Mouse (Mus musculus): ENCODE data around the gene Gm4894.
A peak's percentile ranks its signal among the peaks of the same experiment; 100 is the strongest.

The Gm4894 gene

GRCm38 (mm10) chr9:49250231-49250630 is at the start of gene Gm4894:
Gm4894 (plus strand) TSS chr9:49250531.
- no peak for DNase-seq (ENCODE audit: low spot score)

GRCm38 (mm10) chr9:49206331-49206730 is 44.0 kb upstream of the Gm4894 start:
- no peak for DNase-seq (ENCODE audit: low spot score)

- DNase-seq (ENCODE audit: low spot score) = no peak
These were observed 38.8 kb upstream of the Gm4894 start for GRCm38 (mm10) chr9:49211493-49211892.

DNA sequence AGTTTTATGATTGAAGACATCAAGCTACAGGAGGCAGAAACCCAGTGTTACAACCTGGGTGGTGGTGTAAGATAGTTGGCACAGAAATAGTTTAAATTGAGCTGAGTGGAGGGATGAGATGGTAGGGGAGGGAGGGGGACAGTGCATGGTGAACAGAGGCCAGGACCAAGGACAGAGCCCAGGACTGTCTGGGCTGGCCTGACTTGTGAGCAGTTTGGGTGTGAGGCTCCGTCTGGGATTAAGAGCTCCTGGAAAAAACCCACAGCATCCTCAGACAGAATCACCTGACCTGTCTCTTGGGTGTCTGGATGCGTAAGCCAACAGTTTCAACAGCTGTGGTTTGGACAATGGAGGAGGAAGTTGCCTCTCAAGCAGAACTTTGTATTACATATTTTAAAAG is 35.6 kb upstream of the Gm4894 start:
- no peak for DNase-seq (ENCODE audit: low spot score)

GRCm38 (mm10) chr9:49217626-49218607 is 32.4 kb upstream of the Gm4894 start:
- DNase-seq (ENCODE audit: low spot score) = no peak

DNA sequence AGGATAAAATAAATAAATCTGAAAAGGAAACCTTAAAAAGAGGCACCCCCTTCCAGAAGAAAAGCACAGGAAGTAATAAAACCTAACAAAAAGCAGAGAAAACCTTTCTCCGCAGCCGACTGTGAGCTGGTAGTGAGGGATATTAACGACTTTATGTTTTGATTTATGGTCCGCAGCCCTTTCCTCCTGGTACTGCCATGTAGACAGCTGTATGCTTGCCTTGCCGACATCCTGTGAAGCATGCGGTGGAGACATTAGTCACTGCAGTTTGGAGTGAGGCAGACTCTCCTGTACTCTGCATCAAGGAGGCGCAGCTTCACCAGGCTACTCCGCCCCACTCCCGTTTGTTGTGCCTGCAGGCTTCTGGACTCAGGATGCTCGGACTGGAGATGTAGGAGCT is 25.8 kb upstream of the Gm4894 start:
- no peak for DNase-seq (ENCODE audit: low spot score)

GRCm38 (mm10) chr9:49227442-49227841 is 22.9 kb upstream of the Gm4894 start:
- no peak for DNase-seq (ENCODE audit: low spot score)

GRCm38 (mm10) chr9:49229054-49229453 is 21.3 kb upstream of the Gm4894 start:
- no peak for DNase-seq (ENCODE audit: low spot score)

DNA sequence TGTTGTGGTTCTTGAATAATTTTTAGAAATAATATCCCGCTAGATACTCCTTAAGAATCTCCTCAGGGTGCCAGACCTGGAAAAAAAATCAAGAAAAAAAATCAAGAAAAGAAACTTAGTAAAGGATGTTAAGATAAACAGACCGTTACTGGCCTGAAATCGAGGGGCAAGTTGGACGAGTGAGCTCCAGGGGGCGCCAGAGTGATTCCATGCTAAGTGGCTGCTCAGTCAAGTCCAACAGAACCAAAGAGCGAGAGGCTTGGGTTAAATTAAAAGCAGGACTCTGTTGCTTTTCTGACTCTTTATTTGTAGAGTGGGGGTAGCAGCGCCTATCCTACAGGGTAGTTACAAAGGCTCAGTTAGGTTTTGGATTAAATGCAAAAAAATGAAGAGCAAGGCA is 3.5 kb upstream of the Gm4894 start:
- DNase-seq (ENCODE audit: low spot score) = peak; percentile 15

DNA sequence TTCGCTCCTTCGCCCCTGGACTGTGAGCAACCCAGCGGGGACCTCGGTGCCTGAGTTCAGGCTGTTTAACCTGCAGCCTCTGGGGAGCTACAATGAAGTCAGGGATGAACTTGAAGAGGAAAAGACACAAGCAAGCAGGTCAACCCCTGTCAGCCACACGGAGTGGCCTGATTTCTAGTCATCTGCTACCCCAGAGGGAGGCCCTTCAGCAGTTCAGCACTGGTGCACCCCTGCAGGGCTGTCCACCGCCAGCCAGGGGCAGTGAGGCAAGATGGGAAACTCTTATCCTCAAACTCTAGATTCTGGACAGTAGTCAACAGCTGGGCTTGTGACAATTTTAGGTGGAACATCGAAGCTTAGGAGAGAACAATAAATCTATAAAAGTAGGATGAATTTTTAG is 18.6 kb downstream of the Gm4894 start:
- DNase-seq (ENCODE audit: low spot score) = no peak

DNA sequence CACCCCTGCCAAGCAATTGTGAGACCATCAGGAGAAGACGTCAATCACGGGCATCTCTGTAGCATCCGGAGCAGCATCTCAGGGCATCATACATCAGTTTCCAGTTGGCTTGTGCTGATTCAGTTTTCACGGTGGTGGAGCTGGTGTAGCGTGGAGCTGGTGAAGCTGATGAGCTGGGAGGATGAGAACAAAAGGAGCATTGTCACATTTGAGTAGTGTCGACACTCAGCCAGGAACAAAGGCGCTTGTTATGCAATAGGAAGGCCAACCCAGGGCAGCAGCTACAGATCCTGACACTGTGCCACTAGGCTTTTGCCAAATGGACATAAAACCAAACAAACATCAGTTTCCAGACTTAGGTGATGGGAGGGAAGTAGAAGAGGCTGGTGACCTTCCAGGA is 23.2 kb downstream of the Gm4894 start:
- DNase-seq (ENCODE audit: low spot score) = no peak

DNA sequence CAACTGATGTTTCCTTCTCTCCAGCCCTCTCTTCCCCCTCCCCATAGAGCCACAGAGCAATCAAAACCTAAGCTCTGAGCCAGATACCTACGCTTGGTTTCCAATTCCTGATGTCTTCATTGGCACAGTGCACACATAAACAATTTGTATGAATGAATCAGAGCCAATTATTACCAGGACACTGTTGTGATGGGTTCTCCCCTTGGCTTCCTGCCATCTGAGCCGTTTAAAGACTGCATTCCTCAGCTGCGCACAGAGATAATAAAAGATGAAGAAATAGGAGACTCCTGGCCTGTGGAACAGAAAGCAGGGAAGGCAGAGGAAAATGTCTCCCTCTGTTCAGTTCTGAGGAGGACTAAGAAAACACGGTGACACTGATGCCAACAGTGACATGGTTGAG is 25.6 kb downstream of the Gm4894 start:
- no peak for DNase-seq (ENCODE audit: low spot score)

- no peak for DNase-seq (ENCODE audit: low spot score)
These were observed 26.4 kb downstream of the Gm4894 start for GRCm38 (mm10) chr9:49276542-49277334.

GRCm38 (mm10) chr9:49295101-49295500 is 44.8 kb downstream of the Gm4894 start:
- DNase-seq (ENCODE audit: low spot score) = no peak

- no peak for DNase-seq (ENCODE audit: low spot score)
These were observed 57.2 kb downstream of the Gm4894 start for GRCm38 (mm10) chr9:49307576-49307975.

GRCm38 (mm10) chr9:49310821-49311220 is 60.5 kb downstream of the Gm4894 start:
- DNase-seq (ENCODE audit: low spot score) = no peak

DNA sequence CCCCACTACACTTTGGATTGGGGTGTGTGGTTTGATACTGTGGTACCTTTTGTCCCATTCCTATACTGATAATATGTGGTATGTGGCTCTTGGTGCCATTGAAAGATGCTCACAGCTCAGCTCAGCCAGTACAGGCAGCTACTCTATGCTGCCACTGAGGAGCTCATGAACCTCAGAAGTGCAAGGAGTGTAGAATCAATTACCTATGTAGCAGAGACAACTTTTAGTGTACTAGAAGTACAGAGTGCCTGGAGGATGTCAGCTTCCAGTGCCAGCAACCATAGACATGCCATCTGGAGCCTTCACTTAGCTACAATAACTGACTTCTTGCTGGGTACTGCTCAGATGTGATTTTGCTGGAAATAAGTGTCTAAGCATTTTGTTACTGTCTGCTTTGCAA is 68.3 kb downstream of the Gm4894 start:
- no peak for DNase-seq (ENCODE audit: low spot score)

All from urinary bladder, postnatal 10 days (tissue).